Mouse (Mus musculus): ENCODE results near the gene Ghsr. TPM values are rescaled to one million over a fixed set of nuclear protein-coding genes. Genes with fewer than 3 reads are reported as not detected.
A peak's percentile ranks its signal among the peaks of the same experiment; 100 is the strongest.

Ghsr gene
- polyA plus RNA-seq, 1 experiment from 2014 or later = not detected

GRCm38 (mm10) chr3:27418602-27419001 lies 47.5 kb downstream of the Ghsr start:
- DNase-seq (ENCODE audit: low spot score) = no peak
- ATAC-seq = no peak

GRCm38 (mm10) chr3:27421980-27422379 lies 50.8 kb downstream of the Ghsr start:
- Histone ChIP-seq H3K27ac (ENCODE audit: low read length) (no peak overlapping the region), H3K4me2 (replicated peaks; ENCODE audit: low read depth, low read length) (no peak overlapping the region), H3K4me3 (ENCODE audit: low read depth, low read length) (no peak overlapping the region), H3K9ac (replicated peaks; ENCODE audit: low read depth) (no peak overlapping the region), H3K4me1 (ENCODE audit: insufficient read depth, low read depth, low read length) (no peaks in the 10 kb centered on the region), H3K27me3 (replicated peaks; ENCODE audit: insufficient read depth, low read length) (no peaks in the 10 kb centered on the region), H3K36me3 (ENCODE audit: insufficient read depth, low read length) (peaks cover 15% of the 10 kb centered on the region; the same call in 1 of the 2 replicates), H3K9me3 (ENCODE audit: low read length) (no peaks in the 10 kb centered on the region)
- 76% methylated on average over 12 of the region's 12 CpGs for WGBS
- ATAC-seq = no peak
- TF ChIP-seq EP300 (IDR thresholded peaks at IDR 0.05) = no peak
- TF ChIP-seq CTCF (IDR thresholded peaks at IDR 0.05) = no peak
- DNase-seq (ENCODE audit: low spot score) = no peak

More at GRCm38 (mm10) chr3:27418602-27419001, 47.5 kb downstream of the Ghsr start:
- no peak for TF ChIP-seq EP300 (IDR thresholded peaks at IDR 0.05)
- no peak for TF ChIP-seq CTCF (IDR thresholded peaks at IDR 0.05)
- Histone ChIP-seq H3K4me1 (ENCODE audit: insufficient read depth, low read depth, low read length) (no peaks in the 10 kb centered on the region), H3K9ac (replicated peaks; ENCODE audit: low read depth) (no peak overlapping the region), H3K4me2 (replicated peaks; ENCODE audit: low read depth, low read length) (no peak overlapping the region), H3K27ac (ENCODE audit: low read length) (no peak overlapping the region), H3K27me3 (replicated peaks; ENCODE audit: insufficient read depth, low read length) (no peaks in the 10 kb centered on the region), H3K36me3 (ENCODE audit: insufficient read depth, low read length) (peaks cover 14% of the 10 kb centered on the region; the same call in 1 of the 2 replicates), H3K4me3 (ENCODE audit: low read depth, low read length) (no peak overlapping the region), H3K9me3 (ENCODE audit: low read length) (no peaks in the 10 kb centered on the region)
- WGBS = 83% methylated on average over 8 of the region's 8 CpGs

GRCm38 (mm10) chr3:27422521-27422920 lies 51.4 kb downstream of the Ghsr start:
- TF ChIP-seq CTCF (IDR thresholded peaks at IDR 0.05) (no peak), EP300 (IDR thresholded peaks at IDR 0.05) (no peak)
- DNase-seq (ENCODE audit: low spot score) = no peak
- Histone ChIP-seq H3K4me2 (replicated peaks; ENCODE audit: low read depth, low read length) (no peak overlapping the region), H3K36me3 (ENCODE audit: insufficient read depth, low read length) (peaks cover 15% of the 10 kb centered on the region; the same call in 1 of the 2 replicates), H3K4me3 (ENCODE audit: low read depth, low read length) (no peak overlapping the region), H3K27me3 (replicated peaks; ENCODE audit: insufficient read depth, low read length) (no peaks in the 10 kb centered on the region), H3K27ac (ENCODE audit: low read length) (no peak overlapping the region), H3K4me1 (ENCODE audit: insufficient read depth, low read depth, low read length) (no peaks in the 10 kb centered on the region), H3K9ac (replicated peaks; ENCODE audit: low read depth) (no peak overlapping the region), H3K9me3 (ENCODE audit: low read length) (no peaks in the 10 kb centered on the region)
- no peak for ATAC-seq
- 78% methylated on average over 6 of the region's 6 CpGs for WGBS

GRCm38 (mm10) chr3:27424049-27424667 lies 53.0 kb downstream of the Ghsr start:
- no peak overlapping the region for H3K4me3 ChIP-seq (ENCODE audit: low read depth, low read length)
- peaks cover 10% of the 10 kb centered on the region; the same call in 1 of the 2 replicates for H3K36me3 ChIP-seq (ENCODE audit: insufficient read depth, low read length)
- H3K27ac ChIP-seq (ENCODE audit: low read length) = no peak overlapping the region
- no peak for TF ChIP-seq CTCF (IDR thresholded peaks at IDR 0.05)
- TF ChIP-seq EP300 (IDR thresholded peaks at IDR 0.05) = peak; percentile 98
- ATAC-seq (peak; percentile 72), DNase-seq (ENCODE audit: low spot score) (peak; percentile 41)
- WGBS = 85% methylated on average over 11 of the region's 11 CpGs
- no peaks in the 10 kb centered on the region for H3K4me1 ChIP-seq (ENCODE audit: insufficient read depth, low read depth, low read length)
- H3K9ac ChIP-seq (replicated peaks; ENCODE audit: low read depth) = no peak overlapping the region
- H3K27me3 ChIP-seq (replicated peaks; ENCODE audit: insufficient read depth, low read length) = no peaks in the 10 kb centered on the region
- no peak overlapping the region for H3K4me2 ChIP-seq (replicated peaks; ENCODE audit: low read depth, low read length)
- no peaks in the 10 kb centered on the region for H3K9me3 ChIP-seq (ENCODE audit: low read length)

- H3K9ac ChIP-seq (replicated peaks; ENCODE audit: low read depth) = no peak overlapping the region
- no peaks in the 10 kb centered on the region for H3K9me3 ChIP-seq (ENCODE audit: low read length)
- H3K27ac ChIP-seq (ENCODE audit: low read length) = no peak overlapping the region
- no peaks in the 10 kb centered on the region for H3K4me1 ChIP-seq (ENCODE audit: insufficient read depth, low read depth, low read length)
- no peak overlapping the region for H3K4me2 ChIP-seq (replicated peaks; ENCODE audit: low read depth, low read length)
- TF ChIP-seq CTCF (IDR thresholded peaks at IDR 0.05) (no peak), EP300 (IDR thresholded peaks at IDR 0.05) (no peak)
- no peaks in the 10 kb centered on the region for H3K27me3 ChIP-seq (replicated peaks; ENCODE audit: insufficient read depth, low read length)
- WGBS = 91% methylated on average over 6 of the region's 6 CpGs
- no peak overlapping the region for H3K4me3 ChIP-seq (ENCODE audit: low read depth, low read length)
- ATAC-seq (no peak), DNase-seq (ENCODE audit: low spot score) (no peak)
- H3K36me3 ChIP-seq (ENCODE audit: insufficient read depth, low read length) = peaks cover 12% of the 10 kb centered on the region; the same call in 1 of the 2 replicates
Observed at GRCm38 (mm10) chr3:27427406-27427805, 56.3 kb downstream of the Ghsr start.

Other genes with a start within 250 kb of the Ghsr start
- gene Ect2, start 217.5 kb upstream of the Ghsr start, polyA plus RNA-seq (2015; fragmentation: Nextera tagmentation; extraction: Ambion mirVana) = 4.6 and 6.7 TPM in 2 replicates
- 52.2 and 55.6 TPM in 2 replicates for gene Nceh1, start 188.4 kb upstream of the Ghsr start, polyA plus RNA-seq (2015; fragmentation: Nextera tagmentation; extraction: Ambion mirVana)
- 8.1 and 10.5 TPM in 2 replicates for gene Tnfsf10, start 54.3 kb upstream of the Ghsr start, polyA plus RNA-seq (2015; fragmentation: Nextera tagmentation; extraction: Ambion mirVana)